Mouse (Mus musculus): ENCODE results near the gene Ctf2. TPM values are rescaled to one million over a fixed set of nuclear protein-coding genes. Genes with fewer than 3 reads are reported as not detected.

The Ctf2 gene
- polyA plus RNA-seq, 2 experiments: 0.03 to 0.34 TPM

- peak within 1 kb of the TSS; percentile 81 for H3K9ac ChIP-seq (ENCODE audit: low read depth, low read length, severe bottlenecking)
- peak within 1 kb of the TSS; percentile 92 for H3K4me2 ChIP-seq (replicated peaks; ENCODE audit: low read depth, low read length, severe bottlenecking)
- no peaks in the 10 kb centered on the region for H3K27me3 ChIP-seq (ENCODE audit: control insufficient read depth, insufficient read depth, low read length)
- TF ChIP-seq POLR2A (IDR thresholded peaks at IDR 0.05; ENCODE audit: borderline replicate concordance, extremely low read depth, insufficient read depth, insufficient read length): peak; percentile 54; the same call in 1 of the 2 replicates
- ATAC-seq (ENCODE audit: low FRiP score, low read depth) (peak; percentile 64), DNase-seq (ENCODE audit: low spot score) (peak; percentile 89)
- peak within 1 kb of the TSS; percentile 94 for H3K27ac ChIP-seq (replicated peaks; ENCODE audit: low read depth, low read length)
- H3K4me1 ChIP-seq (ENCODE audit: control insufficient read depth, insufficient read depth, low read length): peaks cover 10% of the 10 kb centered on the region
- peaks cover 39% of the 10 kb centered on the region for H3K36me3 ChIP-seq (ENCODE audit: control insufficient read depth, insufficient read depth, low read length)
- H3K4me3 ChIP-seq (replicated peaks; ENCODE audit: low read length): peak within 1 kb of the TSS; percentile 70
- WGBS: 0% methylated on average over 24 of the region's 24 CpGs
- H3K9me3 ChIP-seq (ENCODE audit: control insufficient read depth, low read length): no peaks in the 10 kb centered on the region
These were observed 37.7 kb upstream of the Ctf2 start, which contains the start of gene Orai3 for GRCm38 (mm10) chr7:127769651-127770038. Orai3 (plus strand) TSS chr7:127769815.

DNA sequence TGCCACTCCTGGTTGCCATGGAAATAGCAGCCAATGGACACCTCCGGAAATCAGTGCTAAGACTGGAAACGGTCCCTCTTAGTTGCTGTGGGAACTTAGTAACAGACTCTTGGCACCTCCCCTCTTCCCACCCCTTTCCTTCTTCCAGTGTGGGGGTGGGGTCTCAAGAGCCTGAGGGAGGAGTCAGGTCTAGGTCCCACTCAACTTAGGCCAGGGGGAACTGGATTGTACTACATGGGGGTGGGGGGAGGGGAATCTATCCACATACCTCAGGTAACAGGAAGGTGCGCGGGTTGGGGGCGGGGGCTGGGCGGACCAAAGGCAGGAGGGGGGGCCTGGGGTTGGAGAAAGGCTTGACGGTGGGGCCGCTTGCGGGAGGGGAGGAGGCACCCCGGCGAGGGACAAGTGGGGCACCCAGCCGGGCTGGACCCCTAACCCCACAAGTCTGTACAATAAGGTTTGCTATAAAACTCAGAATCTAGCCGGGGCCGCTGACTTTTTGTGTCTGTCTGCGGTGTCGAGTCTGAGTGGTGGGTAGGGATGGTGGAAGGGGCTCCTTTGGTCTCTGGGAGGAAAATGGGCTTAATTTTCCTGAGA lies 37.1 kb upstream of the Ctf2 start:
- no peaks in the 10 kb centered on the region for H3K9me3 ChIP-seq (ENCODE audit: control insufficient read depth, low read length)
- WGBS: under 1% methylated on average over 16 of the region's 16 CpGs

GRCm38 (mm10) chr7:127768346-127768996 lies 36.5 kb upstream of the Ctf2 start:
- Histone ChIP-seq H3K27ac (replicated peaks; ENCODE audit: low read depth, low read length) (peak overlapping the region; percentile 53), H3K9ac (ENCODE audit: low read depth, low read length, severe bottlenecking) (no peak overlapping the region), H3K36me3 (ENCODE audit: control insufficient read depth, insufficient read depth, low read length) (peaks cover 51% of the 10 kb centered on the region), H3K9me3 (ENCODE audit: control insufficient read depth, low read length) (no peaks in the 10 kb centered on the region), H3K4me3 (replicated peaks; ENCODE audit: low read length) (peak overlapping the region; percentile 70), H3K4me1 (ENCODE audit: control insufficient read depth, insufficient read depth, low read length) (peaks cover 10% of the 10 kb centered on the region), H3K4me2 (replicated peaks; ENCODE audit: low read depth, low read length, severe bottlenecking) (no peak overlapping the region), H3K27me3 (ENCODE audit: control insufficient read depth, insufficient read depth, low read length) (no peaks in the 10 kb centered on the region)
- DNase-seq (ENCODE audit: low spot score): peak; percentile 27
- TF ChIP-seq POLR2A (IDR thresholded peaks at IDR 0.05; ENCODE audit: borderline replicate concordance, extremely low read depth, insufficient read depth, insufficient read length): no peak
- WGBS: 52% methylated on average over 13 of the region's 13 CpGs
- no peak for ATAC-seq (ENCODE audit: low FRiP score, low read depth)

More for the DNA sequence above, 37.1 kb upstream of the Ctf2 start:
- H3K9ac ChIP-seq (ENCODE audit: low read depth, low read length, severe bottlenecking): peak overlapping the region; percentile 81
- no peak for TF ChIP-seq POLR2A (IDR thresholded peaks at IDR 0.05; ENCODE audit: borderline replicate concordance, extremely low read depth, insufficient read depth, insufficient read length)
- peak overlapping the region; percentile 94 for H3K27ac ChIP-seq (replicated peaks; ENCODE audit: low read depth, low read length)
- peak; percentile 99 for DNase-seq (ENCODE audit: low spot score)
- H3K27me3 ChIP-seq (ENCODE audit: control insufficient read depth, insufficient read depth, low read length): no peaks in the 10 kb centered on the region
- peaks cover 44% of the 10 kb centered on the region for H3K36me3 ChIP-seq (ENCODE audit: control insufficient read depth, insufficient read depth, low read length)
- peaks cover 10% of the 10 kb centered on the region for H3K4me1 ChIP-seq (ENCODE audit: control insufficient read depth, insufficient read depth, low read length)
- H3K4me2 ChIP-seq (replicated peaks; ENCODE audit: low read depth, low read length, severe bottlenecking): peak overlapping the region; percentile 92
- H3K4me3 ChIP-seq (replicated peaks; ENCODE audit: low read length): peak overlapping the region; percentile 70
- ATAC-seq (ENCODE audit: low FRiP score, low read depth): peak; percentile 89

GRCm38 (mm10) chr7:127767671-127768345 lies 35.8 kb upstream of the Ctf2 start:
- ATAC-seq (ENCODE audit: low FRiP score, low read depth) (no peak), DNase-seq (ENCODE audit: low spot score) (no peak)
- Histone ChIP-seq H3K4me1 (ENCODE audit: control insufficient read depth, insufficient read depth, low read length) (peaks cover 10% of the 10 kb centered on the region), H3K9me3 (ENCODE audit: control insufficient read depth, low read length) (no peaks in the 10 kb centered on the region), H3K27ac (replicated peaks; ENCODE audit: low read depth, low read length) (no peak overlapping the region), H3K4me2 (replicated peaks; ENCODE audit: low read depth, low read length, severe bottlenecking) (no peak overlapping the region), H3K4me3 (replicated peaks; ENCODE audit: low read length) (no peak overlapping the region), H3K36me3 (ENCODE audit: control insufficient read depth, insufficient read depth, low read length) (peaks cover 56% of the 10 kb centered on the region), H3K9ac (ENCODE audit: low read depth, low read length, severe bottlenecking) (no peak overlapping the region), H3K27me3 (ENCODE audit: control insufficient read depth, insufficient read depth, low read length) (no peaks in the 10 kb centered on the region)
- TF ChIP-seq POLR2A (IDR thresholded peaks at IDR 0.05; ENCODE audit: borderline replicate concordance, extremely low read depth, insufficient read depth, insufficient read length): no peak
- 91% methylated on average over 19 of the region's 19 CpGs for WGBS

DNA sequence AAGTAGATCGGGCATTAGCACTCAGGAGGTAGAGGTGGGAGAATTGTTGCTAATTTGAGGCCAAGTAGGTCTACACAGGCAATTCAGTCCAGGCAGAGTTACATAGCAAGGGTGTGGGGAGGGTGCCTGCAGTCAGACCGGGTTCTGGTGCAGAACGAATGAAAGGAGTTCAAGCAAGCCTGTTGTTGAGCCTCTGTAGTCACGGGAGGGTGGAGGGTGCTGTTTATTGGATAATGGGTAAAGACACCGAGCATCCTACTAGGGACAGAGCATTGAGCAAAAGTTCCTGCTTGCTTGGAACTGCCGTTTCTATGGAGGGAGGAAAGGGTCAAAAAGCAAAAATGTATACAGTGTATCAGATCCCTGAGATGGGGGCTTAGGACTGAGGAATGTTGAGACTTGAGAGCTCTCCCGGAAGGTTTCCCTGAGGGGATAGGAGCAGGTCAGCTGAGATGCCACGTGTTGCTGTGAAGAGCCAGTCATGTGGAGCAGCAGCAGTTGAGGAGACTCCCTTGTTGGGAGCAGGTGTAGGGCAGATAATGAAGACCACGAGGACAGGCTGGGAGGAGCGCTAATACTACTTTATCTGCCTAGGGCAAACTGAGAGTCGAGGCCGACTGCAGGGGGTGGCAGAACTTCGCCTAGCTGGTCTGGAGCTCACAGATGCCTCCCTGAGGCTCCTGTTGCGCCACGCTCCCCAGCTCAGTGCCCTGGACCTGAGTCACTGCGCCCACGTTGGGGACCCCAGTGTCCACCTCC lies 35.1 kb upstream of the Ctf2 start:
- WGBS: 77% methylated on average over 17 of the region's 17 CpGs
- H3K9me3 ChIP-seq (ENCODE audit: control insufficient read depth, low read length): no peaks in the 10 kb centered on the region
- H3K9ac ChIP-seq (ENCODE audit: low read depth, low read length, severe bottlenecking): no peak overlapping the region
- DNase-seq (ENCODE audit: low spot score): no peak
- no peak overlapping the region for H3K4me3 ChIP-seq (replicated peaks; ENCODE audit: low read length)
- no peak for ATAC-seq (ENCODE audit: low FRiP score, low read depth)
- TF ChIP-seq POLR2A (IDR thresholded peaks at IDR 0.05; ENCODE audit: borderline replicate concordance, extremely low read depth, insufficient read depth, insufficient read length): no peak
- H3K27ac ChIP-seq (replicated peaks; ENCODE audit: low read depth, low read length): no peak overlapping the region
- peaks cover 10% of the 10 kb centered on the region for H3K4me1 ChIP-seq (ENCODE audit: control insufficient read depth, insufficient read depth, low read length)
- H3K36me3 ChIP-seq (ENCODE audit: control insufficient read depth, insufficient read depth, low read length): peaks cover 63% of the 10 kb centered on the region
- H3K4me2 ChIP-seq (replicated peaks; ENCODE audit: low read depth, low read length, severe bottlenecking): no peak overlapping the region
- no peaks in the 10 kb centered on the region for H3K27me3 ChIP-seq (ENCODE audit: control insufficient read depth, insufficient read depth, low read length)
